Mouse (Mus musculus) cerebellum, adult (tissue): ENCODE measurements around the gene Slc5a5.

Experiments
- ATAC-seq: cut with Nextera tagmentation; 2 replicates; pipeline ENCODE4 v1.9.2; 2017; ENCODE audit warnings: mild to moderate bottlenecking, moderate library complexity, mixed read lengths; ENCODE audit not compliant: insufficient number of reproducible peaks, low FRiP score, low TSS enrichment

Slc5a5 gene

DNA sequence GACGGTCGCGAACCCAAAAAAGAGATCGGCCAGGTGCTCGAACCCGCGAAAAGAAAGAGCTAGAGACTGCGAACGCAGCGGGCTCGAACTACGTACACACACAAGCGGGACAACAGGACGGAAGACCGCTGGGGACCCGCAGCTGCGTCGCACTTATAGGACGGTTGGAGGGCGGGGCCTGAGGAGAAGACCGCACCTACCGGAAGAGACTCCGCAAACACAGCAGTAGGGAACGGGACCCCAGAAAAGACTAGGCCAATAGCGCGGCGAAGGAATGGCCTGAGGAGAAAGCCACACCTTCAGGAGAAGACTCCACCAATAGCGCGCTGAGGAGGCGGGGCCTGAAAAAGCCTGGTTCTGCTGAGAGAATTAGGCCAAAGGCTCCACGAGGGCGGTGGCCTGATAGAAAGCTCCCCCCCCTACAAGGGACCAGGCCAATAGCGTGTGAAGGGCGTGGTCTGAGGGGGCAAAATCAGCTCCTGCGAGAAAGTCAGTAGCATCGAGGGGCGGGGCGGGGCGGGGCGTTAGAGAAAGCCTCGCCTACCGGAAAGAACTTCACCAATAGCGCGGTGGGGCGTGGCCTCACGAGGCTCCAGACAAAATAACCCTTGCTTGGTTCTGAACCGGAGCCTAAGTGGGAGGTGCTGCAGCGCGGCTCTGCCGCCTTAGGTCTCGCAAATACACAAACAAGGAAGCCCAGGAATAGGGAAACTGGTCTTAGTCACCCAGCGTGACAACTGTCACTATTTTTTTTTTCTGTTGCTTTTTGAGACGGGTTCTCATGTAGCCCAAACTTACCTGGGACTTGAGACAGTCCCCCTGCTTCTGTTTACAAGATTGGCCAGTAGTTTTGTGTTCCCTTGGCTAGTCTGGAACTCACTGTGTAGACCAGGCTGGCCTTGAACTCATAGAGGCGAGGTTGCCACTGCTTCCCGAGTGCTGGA lies 52.9 kb downstream of the Slc5a5 start, which contains the start of gene Arrdc2:
Arrdc2 (minus strand) TSS at position 313 of the 944 bp plus-strand sequence.
- ATAC-seq = peak; percentile 92

DNA sequence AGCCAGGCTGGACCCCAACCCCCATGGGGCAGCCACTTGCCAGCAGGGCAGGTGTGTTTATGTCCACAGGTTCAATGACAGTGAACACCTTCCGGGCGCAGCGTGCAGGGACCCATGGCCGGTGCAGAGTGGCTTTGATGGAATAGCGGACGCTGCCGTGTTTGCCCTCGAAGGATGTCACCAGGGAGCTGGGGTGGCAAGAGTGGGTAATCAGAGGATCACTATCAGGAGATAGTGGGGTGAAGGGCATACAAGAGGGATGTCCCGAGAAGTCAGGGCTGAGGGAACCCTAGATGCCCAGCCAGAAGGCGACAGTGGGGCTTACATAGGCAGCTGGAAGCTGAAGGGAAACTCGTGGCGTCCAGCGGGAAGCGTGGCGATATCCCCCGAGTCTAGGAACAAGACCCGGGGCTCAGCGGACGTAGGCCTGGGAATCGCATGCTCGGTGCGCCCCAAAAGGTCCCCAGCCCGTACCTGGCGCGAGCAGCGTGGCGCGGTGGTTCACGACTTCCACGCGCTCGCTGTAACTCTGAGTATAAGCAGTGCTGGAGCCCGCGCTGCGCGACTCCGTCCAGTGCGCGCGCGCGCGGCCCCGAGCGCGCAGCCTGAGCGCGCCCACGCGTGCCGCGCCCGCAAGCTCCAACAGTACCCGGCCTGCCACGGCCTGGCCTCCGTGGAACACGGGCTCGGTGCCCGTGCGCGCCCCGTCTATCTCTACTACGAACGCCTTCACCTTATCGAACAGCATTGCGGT lies 53.7 kb downstream of the Slc5a5 start:
- peak; percentile 27; the same call in 1 of the 2 replicates for ATAC-seq

DNA sequence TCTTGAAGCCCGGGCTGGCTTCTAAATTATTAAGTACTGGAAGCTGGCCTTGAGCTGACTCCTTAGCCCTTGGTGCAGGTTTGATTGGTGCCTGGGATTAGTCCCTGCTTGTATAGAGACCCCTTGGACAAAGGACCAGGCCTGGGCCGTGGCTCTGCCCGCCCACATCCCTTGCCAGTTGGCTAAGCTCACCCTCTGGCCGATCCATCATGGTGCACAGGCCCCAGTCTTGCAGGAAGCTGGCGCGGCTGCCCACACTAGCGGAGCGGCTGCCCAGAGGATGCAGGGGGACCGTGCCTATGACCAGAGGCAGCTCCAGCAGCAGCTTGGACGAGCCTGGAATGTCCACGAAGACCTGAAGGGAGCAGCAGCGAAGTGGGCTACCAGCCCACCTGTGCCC lies 55.9 kb downstream of the Slc5a5 start:
- ATAC-seq = no peak

DNA sequence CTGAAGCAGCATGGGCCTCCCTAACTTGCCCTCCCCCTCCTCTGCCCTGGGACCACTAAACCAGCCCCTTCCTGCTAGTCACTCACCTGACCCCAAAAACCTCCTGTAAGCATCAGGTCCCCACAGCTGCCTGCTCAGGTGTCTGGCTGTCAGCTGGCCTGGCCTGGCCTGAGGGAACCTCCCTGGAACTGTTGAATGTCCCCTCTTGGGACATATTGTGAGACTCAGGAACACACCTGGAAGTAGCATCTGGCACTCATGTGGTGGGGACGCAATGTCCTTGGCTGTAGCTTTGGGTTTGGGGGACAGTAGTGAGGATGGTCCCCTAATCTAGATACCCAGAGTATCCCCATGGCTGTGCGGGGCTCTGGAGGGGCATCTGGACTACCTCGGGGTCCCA lies 58.5 kb downstream of the Slc5a5 start:
- no peak for ATAC-seq

DNA sequence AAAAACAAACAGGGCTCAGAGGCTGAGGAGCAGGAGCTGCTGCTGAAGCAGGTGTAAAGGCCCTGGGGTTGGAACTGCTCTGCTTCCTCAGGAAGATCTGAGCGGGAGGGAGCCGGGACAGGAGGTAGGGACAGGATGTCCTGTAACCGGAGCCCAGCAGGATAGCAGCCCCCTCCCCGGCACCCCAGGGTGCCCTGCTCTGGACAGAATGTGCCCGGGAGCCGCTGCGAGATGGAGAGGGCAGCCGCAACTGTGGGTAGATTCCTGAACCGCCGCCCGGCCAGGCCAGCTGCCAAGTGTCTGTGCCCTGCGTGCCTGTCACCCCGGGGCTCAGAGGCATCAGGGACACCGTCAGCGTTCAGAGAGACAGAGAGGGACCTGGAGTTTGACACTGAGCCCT lies 59.0 kb downstream of the Slc5a5 start:
- ATAC-seq = no peak

DNA sequence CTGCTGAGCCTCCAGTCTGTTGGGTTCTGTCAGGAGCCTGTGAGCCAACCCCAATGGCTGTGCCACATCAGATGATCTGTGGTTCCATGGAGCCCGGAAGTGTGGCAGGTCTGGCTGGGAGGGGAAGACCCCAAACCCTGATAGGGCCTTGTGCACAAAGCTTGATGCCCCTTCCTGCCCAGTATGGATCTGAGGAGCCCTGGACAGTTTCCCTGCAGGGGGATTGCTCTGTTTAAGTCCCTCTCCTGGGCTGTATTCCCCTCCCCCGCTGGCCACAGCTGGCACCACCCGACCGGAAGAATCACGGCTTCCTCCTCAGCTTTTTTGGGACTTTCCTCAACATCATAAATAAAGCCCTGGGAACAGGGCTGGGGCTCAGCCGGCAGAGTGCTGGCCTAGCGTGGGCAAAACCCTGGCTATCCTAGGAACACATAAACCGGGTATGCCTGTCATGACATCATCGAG lies 59.5 kb downstream of the Slc5a5 start:
- ATAC-seq = no peak
